Mouse (Mus musculus) retina, embryonic 14.5 days (tissue): ENCODE data around the gene Zfp84.
"Not testable (repeated sequence)": the region's sequence is repeated elsewhere in the genome, so short reads cannot be mapped to it uniquely, and the experiment has no call there.

ENCODE experiments used
- DNase-seq: peaks from one replicate; pipeline ENCODE4 v3.0.0-alpha.2; 2015; ENCODE audit warnings: low spot score

Gene Zfp84

DNA sequence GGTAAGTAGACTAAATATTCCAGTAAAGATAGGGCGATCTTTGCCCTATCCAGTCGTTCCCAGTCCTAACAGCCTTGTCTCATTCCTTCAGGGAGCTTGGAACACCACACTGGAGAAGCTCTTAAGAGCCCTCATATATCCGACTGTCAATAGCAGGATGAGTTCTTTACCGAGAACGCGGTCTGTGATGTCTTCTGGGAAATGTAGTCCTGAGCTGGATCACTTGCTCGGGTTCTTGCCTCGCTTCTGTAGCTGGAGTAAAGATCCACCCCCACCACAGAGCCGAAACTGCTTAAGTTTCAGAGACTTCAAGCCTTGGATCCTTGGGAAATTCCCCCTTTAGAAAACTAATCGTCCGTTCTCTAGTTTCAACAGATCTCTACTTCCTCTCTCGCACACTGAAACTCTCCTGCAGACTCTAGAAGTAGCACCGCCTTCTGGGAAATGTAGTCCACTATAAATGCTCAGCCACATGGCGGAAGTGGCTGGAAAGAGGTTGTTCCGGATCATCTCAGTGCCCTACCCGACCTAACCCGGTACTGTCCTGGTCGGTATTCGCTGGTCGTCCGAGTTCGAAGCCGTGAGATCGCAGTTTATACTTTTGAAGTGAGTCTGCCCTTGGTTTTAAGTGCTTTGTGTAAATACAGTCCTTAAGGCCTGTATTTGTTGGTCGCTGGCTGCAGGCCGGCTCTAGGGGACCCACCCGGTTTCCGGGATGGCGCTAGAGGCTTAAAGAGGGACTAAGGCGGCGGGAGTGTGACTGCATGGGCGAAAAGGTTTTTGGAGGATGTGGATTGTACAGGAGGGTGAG is at the start of gene Zfp84:
Gene Zfp84, plus strand, starts transcription at position 463 of the 811 bp plus-strand sequence.
- peak; percentile 95 for DNase-seq

GRCm38 (mm10) chr7:29725461-29726142 is 42.8 kb upstream of the Zfp84 start:
- DNase-seq, result peak; percentile 42

DNA sequence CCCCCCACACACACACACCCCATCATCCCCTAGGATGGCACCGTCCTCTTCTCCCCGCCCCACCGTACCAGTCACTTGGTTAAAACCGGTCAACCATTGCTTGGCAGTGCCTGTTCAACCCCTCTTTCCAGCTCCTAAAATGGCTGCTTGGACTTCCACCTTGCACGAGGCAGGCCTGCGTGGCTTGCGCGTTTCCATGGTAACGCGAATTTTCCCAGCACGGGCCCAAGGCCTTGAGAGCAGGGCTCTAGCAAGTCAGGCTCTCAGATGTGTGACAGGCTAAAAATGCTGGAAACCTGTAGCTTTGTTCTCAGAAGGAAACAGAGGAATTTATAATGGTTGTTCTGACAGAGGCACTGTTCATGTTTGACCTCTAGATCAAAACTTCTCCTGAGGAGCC is 41.5 kb upstream of the Zfp84 start, which contains the start of gene Catsperg2:
Gene Catsperg2, minus strand, starts transcription at position 173 of the 400 bp plus-strand sequence.
- not testable (repeated sequence) for DNase-seq

GRCm38 (mm10) chr7:29728055-29728454 is 40.3 kb upstream of the Zfp84 start:
- DNase-seq, result peak; percentile 11

DNA sequence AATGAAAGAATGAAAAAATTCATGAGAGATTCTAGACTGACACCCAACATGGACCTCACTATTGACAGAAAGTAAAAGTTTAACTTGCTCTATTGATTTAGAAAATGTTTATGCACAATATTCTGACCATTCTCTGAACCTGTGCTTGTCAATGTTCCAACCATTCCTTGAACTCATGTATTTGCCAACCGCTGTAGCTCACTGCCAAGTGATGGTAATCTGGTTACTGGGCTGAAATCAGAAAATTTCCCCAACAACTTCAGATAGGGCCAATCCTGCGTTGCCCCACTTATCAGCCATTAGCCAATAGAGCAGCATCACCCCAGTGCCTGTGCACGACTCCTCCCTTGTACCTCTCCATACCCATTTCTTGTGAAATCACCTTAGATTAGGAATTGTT is 26.1 kb upstream of the Zfp84 start:
- DNase-seq, result no peak

GRCm38 (mm10) chr7:29760476-29760875 is 7.9 kb upstream of the Zfp84 start:
- no peak for DNase-seq

DNA sequence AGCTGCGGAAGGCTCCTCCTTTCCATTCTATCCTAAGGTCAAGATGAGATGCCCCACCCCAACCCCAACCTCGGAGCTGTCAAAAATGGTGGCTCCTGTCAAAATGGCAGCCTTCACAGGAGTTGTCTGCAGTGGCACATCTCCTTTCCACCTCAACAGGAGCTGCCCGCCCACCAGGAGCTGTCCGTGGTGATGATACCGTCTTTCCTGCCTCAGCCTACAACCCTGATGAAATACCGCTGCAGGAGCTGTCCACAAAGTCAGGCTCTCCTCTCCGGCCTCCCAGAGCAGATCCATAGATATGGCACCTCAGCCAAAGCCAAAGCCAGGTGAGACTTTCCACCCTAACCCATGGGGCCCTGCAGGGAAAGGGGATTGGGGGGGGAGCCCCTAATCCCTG is 3.6 kb upstream of the Zfp84 start:
- DNase-seq, result no peak

GRCm38 (mm10) chr7:29767058-29767686 is 1.2 kb upstream of the Zfp84 start:
- DNase-seq, result peak; percentile 87

GRCm38 (mm10) chr7:29768980-29769379 is 628 bp downstream of the Zfp84 start:
- DNase-seq, result no peak

DNA sequence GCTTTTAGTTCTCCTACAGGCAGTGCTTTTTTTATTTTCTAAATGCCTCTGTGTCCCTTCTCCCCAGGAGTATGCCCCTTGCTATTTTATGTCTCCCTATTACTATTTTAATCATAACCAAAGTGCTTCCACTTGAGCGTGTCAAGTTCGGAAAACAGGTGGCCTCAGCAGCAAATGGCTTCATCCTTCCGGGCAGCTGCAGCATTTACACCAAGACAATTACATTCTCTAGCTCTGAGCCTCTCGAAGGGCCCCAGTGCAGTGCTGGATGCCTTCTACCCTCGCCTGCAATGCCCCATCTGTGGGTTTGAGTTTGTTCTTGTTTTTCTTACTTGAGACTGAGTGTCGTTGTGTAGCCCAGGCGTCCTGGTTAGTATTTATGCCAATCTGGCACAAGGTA is 5.2 kb downstream of the Zfp84 start:
- DNase-seq, result no peak

GRCm38 (mm10) chr7:29774371-29774770 is 6.0 kb downstream of the Zfp84 start:
- no peak for DNase-seq

GRCm38 (mm10) chr7:29776568-29776967 is 8.2 kb downstream of the Zfp84 start:
- no peak for DNase-seq

GRCm38 (mm10) chr7:29777372-29777771 is 9.0 kb downstream of the Zfp84 start:
- no peak for DNase-seq

DNA sequence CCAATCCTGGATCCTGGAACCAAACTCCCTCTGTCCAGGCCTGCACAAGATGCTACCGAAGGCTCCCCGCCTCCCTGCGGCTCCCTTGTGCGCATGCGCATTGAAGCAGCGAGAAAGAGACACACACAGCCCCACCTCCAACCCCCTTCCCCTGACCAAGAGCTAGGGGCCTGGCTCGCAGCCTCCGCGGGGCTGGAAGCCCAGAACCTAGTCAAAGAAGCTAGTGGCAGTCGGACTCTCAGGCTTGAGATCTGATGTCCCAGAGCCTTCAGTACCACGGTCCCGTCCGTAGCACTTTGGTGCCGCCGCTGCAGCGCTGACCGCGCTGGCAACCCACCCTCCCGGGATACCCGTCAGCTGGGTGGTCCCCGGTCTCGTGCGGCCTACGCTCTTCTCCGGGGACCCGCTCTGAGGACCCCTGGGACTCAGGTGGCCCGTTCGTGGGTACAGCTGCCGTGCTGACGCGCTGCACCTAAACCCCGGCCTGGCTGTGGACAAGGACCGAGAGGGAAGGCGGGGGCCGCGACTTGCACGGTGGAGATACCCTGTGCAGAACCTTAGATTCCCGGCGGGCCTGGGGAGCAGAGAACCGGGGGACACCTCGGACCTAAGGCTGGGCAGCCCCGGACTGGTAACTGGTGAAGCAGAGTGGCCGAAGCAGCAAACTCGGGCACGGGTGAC is 15.7 kb downstream of the Zfp84 start, which contains the start of gene Zfp30:
Gene Zfp30, plus strand, starts transcription at position 128 of the 681 bp plus-strand sequence.
- peak; percentile 94 for DNase-seq

DNA sequence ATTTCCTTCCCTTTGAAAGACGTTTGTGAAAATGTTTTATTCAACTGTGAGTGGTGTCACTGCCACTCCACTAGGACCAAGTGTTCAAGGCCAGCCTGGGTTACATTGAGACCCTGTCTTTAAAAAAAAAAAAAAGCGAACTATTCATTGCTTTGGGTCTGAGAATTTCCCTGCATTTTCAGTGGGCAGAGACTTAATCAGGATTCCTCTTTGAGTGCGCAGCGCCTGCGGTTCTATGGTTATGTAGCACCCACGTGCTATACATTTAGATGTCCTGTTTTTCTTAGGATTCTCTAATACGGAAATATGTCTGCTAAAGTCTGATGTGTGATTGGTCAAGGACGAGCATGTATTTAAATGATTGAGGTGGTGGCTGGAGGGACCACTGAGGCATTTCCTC is 16.7 kb downstream of the Zfp84 start:
- no peak for DNase-seq

DNA sequence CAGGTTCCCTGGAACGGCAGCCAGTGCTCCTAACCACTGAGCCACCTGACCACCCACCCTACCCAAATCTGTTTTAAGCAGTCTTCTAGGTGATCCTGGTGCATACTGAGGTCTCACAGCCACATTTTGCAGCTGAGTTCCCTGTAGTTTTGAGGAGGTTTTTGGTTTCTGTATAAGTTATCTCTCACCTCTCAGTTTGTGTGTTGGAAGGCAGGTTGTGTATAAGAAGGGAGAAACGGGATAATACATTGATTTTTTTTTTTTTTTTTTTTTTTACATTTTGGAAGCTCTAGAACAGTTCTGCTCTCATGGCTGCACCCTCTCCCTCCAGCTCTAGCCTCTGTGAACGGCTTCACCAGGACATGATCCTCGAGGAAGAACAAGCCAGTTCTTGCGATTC is 17.5 kb downstream of the Zfp84 start:
- DNase-seq, result peak; percentile 7

DNA sequence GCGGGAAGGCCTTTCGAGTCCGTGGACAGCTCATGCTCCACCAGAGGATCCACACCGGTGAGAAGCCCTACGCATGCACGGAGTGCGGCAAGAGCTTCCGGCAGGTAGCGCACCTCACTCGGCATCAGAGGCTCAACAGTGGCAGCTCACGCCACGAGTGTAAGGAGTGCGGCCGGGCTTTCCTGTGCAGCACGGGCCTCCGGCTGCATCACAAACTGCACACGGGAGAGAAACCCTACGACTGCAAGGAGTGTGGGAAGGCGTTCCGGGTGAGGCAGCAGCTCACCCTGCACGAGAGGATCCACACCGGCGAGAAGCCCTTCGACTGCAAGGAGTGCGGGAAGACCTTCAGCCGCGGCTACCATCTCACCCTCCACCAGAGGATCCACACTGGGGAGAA is 24.6 kb downstream of the Zfp84 start:
- no peak for DNase-seq

DNA sequence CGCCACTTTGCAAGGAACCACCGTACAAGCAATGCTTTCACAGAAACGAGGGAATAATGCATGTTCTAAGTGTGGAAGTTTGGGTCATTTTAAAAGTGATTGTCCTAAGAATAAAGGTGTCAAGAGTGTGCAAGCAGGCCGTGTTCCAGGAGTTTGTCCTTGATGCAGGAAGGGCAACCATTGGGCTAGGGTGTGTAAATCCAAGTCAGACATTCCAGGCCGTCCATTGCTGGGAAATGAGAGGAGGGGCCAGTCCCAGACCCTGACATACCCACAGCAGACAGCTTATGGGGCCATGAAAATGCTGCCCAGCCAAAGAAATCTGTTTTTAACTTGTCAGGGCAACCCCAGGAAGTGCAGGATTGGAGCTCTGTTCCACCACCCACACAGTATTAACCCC is 38.7 kb downstream of the Zfp84 start:
- DNase-seq, result no peak

GRCm38 (mm10) chr7:29812244-29812643 is 43.9 kb downstream of the Zfp84 start:
- DNase-seq, result no peak

GRCm38 (mm10) chr7:29814381-29814780 is 46.0 kb downstream of the Zfp84 start:
- no peak for DNase-seq

DNA sequence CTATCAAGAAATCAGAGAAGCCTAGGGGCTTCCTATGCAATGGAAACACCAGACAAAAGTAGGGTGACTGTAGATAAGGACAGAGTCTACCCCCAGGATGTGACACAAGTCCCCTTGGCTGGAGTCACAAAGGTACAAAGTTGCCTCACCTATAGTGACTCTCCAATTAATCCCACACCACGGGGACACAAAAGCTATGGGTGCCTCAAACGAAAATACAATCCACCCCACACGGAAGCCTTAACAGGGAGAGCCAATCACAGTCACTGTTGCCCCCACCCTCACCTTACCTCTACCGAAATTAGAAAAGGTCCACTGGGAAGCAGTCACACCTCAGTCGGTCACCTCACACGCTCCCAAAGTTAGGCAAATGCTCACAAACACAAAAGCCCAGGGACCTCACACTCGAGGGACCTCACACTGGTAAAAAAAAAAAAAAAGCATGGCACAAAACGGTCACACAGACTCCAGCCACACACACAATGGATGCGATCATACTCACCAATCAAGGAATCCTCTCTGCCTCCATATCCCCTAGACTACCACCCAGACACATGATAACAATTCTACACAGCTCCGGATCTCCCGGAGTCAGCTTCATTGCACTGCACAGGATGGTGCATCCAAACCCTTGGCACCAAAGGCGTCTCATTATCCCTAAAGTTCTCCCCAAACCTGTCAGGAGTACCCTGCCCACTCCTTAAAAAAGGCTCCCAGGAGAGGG is 46.9 kb downstream of the Zfp84 start:
- DNase-seq, result no peak
